Mouse (Mus musculus) small intestine, adult 2 months (tissue): ENCODE data around the gene Ap2s1. TPM values are rescaled to one million over a fixed set of nuclear protein-coding genes. Genes with fewer than 3 reads are reported as not detected.

ENCODE experiments used
- H3K27ac ChIP-seq: fragments of 200-500 bp; 2 replicates; pipeline ENCODE4 v1.5.1; 2012; ENCODE audit warnings: low read depth, low read length, control low read depth, inconsistent platforms; ENCODE audit not compliant: insufficient read depth
- H3K27me3 ChIP-seq: fragments of 200-500 bp; 2 replicates; pipeline ENCODE4 v1.6.1; 2012; ENCODE audit warnings: mild to moderate bottlenecking, moderate library complexity, low read length, inconsistent platforms; ENCODE audit not compliant: control insufficient read depth, insufficient read depth
- H3K36me3 ChIP-seq: fragments of 200-500 bp; 2 replicates; pipeline ENCODE4 v1.6.1; 2012; ENCODE audit warnings: mild to moderate bottlenecking, low read length, control low read depth, inconsistent platforms; ENCODE audit not compliant: control insufficient read depth, insufficient read depth
- H3K4me1 ChIP-seq: fragments of 200-500 bp; 2 replicates; pipeline ENCODE4 v1.6.1; 2012; ENCODE audit warnings: low read length, inconsistent platforms, mixed read lengths; ENCODE audit not compliant: control insufficient read depth, insufficient read depth, insufficient read length
- H3K4me3 ChIP-seq: fragments of 200-500 bp; 2 replicates; pipeline ENCODE4 v1.5.1; 2012; ENCODE audit warnings: low read depth, mild to moderate bottlenecking, control low read depth, inconsistent platforms, low read length, moderate library complexity
- CTCF ChIP-seq: fragments of 200-500 bp; IDR thresholded peaks from 2 replicates; pipeline ENCODE4 v1.5.1; 2012; ENCODE audit warnings: low read depth, mild to moderate bottlenecking, control low read depth, inconsistent platforms, low read length, moderate library complexity, mixed read lengths; ENCODE audit not compliant: insufficient replicate concordance, insufficient read length; ENCODE audit errors: extremely low read depth
- POLR2A ChIP-seq: fragments of 200-500 bp; IDR thresholded peaks from 2 replicates; pipeline ENCODE4 v1.6.1; 2012; ENCODE audit warnings: low read depth, mild to moderate bottlenecking, control low read depth, inconsistent platforms, low read length, moderate library complexity
- WGBS: fragments of 180-500 bp; shearing (Covaris S2); methylation state at CpG from one replicate; pipeline ENCODE4 v1.1.7; 2018; 5-methylcytosine and 5-hydroxymethylcytosine counted together
- polyA plus RNA-seq: library from polyadenylated mRNA; depleted of rRNA; stranded (reverse); fragments of >200 nt; gene quantifications from 2 replicates; pipeline ENCODE4 v1.2.3, GENCODE M21; 2012; rRNA removed

The Ap2s1 gene
- polyA plus RNA-seq, 1 experiment = 540 TPM

- no peak for TF ChIP-seq CTCF
- TF ChIP-seq POLR2A = no peak
- no peaks in the 10 kb centered on the region for H3K27me3 ChIP-seq
- H3K27ac ChIP-seq = no peak overlapping the region
- no peak overlapping the region for H3K4me3 ChIP-seq
- WGBS = 82% methylated on average over 5 of the region's 5 CpGs
- peaks cover 6% of the 10 kb centered on the region for H3K4me1 ChIP-seq
- H3K36me3 ChIP-seq = peaks cover 43% of the 10 kb centered on the region
Observed at GRCm38 (mm10) chr7:16794886-16795285, 56.7 kb downstream of the Ap2s1 start.

Other genes starting within 250 kb of the Ap2s1 start
- gene Arhgap35, start 123.4 kb upstream of the Ap2s1 start, polyA plus RNA-seq = 3.6 and 11.6 TPM in 2 replicates
- not detected in 2 replicates for gene Ceacam15, start 62.7 kb upstream of the Ap2s1 start, polyA plus RNA-seq
- not detected in 2 replicates for gene Ceacam9, start 16.5 kb upstream of the Ap2s1 start, polyA plus RNA-seq
- gene Slc1a5, start 42.9 kb downstream of the Ap2s1 start, polyA plus RNA-seq = 37.8 and 43.5 TPM in 2 replicates
- 58.9 and 119 TPM in 2 replicates for gene Strn4, start 77.5 kb downstream of the Ap2s1 start, polyA plus RNA-seq
- gene Fkrp, start 78.3 kb downstream of the Ap2s1 start, polyA plus RNA-seq = 14.6 and 24.5 TPM in 2 replicates
- 22.9 and 44.0 TPM in 2 replicates for gene Prkd2, start 104.5 kb downstream of the Ap2s1 start, polyA plus RNA-seq
- 21.6 and 24.2 TPM in 2 replicates for gene Dact3, start 136.9 kb downstream of the Ap2s1 start, polyA plus RNA-seq
- gene Gng8, start 153.4 kb downstream of the Ap2s1 start, polyA plus RNA-seq = 2.1 and 2.2 TPM in 2 replicates
- 1.2 and 1.7 TPM in 2 replicates for gene Ptgir, start 168.1 kb downstream of the Ap2s1 start, polyA plus RNA-seq
- gene Calm3, start 185.7 kb downstream of the Ap2s1 start, polyA plus RNA-seq = 147 and 452 TPM in 2 replicates
- gene Pnmal2, start 206.3 kb downstream of the Ap2s1 start, polyA plus RNA-seq = 1.2 and 1.4 TPM in 2 replicates
- gene Pnmal1, start 221.3 kb downstream of the Ap2s1 start, polyA plus RNA-seq = 0.04 and 0.09 TPM in 2 replicates
- 0.05 and 0.14 TPM in 2 replicates for gene Gm42372, start 244.7 kb downstream of the Ap2s1 start, polyA plus RNA-seq